Mouse (Mus musculus): ENCODE measurements at regions not wholly inside any gene's neighbourhood (a gene's known extent, or its start where the extent isn't known, plus 50 kb on each side); places are given as distances from the start of the nearest gene placed in this dataset.

DNA sequence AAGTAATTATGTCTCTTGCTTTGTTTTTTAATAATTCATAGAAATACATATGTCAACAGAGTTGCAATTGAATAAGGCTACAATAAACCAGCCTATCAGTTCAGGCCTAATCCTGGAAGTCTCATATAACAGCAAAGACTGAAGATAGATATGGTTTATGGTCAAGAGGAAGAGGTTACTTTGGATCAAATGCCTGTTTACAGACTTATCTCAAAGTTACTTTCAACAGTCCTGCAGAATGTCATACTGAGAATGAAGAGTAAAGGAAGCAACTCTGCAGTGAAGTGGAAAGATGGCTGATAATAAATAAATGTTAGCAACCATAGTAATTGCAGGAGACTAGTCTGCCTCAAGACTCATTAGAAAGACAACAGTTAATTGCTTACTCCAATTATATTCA is 684.8 kb upstream of the Vstm2a start:
- Histone ChIP-seq H3K27ac (replicated peaks) (no peak overlapping the region), H3K36me3 (no peaks in the 10 kb centered on the region), H3K9me3 (no peaks in the 10 kb centered on the region), H3K27me3 (no peaks in the 10 kb centered on the region), H3K9ac (replicated peaks) (no peak overlapping the region), H3K4me3 (no peak overlapping the region), H3K4me1 (no peaks in the 10 kb centered on the region), H3K4me2 (replicated peaks) (no peak overlapping the region)
- no peak for ATAC-seq (replicated peaks)

DNA sequence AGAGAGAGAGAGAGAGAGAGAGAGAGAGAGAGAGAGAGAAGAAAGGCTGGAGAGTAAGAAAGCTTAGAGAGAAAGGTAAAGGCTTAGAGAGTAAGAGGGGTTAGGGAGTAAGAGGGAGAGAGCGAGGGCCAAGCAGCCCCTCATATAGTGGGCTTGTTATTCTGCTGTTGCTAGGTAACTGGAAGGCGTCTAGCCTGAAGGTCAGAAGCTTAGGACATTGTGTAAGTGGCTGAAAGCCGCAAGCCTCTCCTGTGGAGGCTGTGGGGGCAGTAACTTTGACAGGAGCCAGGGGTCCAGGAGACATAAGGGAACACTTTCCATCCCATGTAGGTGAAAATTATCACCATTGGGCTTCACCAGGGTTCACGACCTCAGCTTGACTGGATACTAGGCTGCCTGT is 637.6 kb upstream of the Vstm2a start:
- ATAC-seq (replicated peaks): no peak
- Histone ChIP-seq H3K4me3 (no peak overlapping the region), H3K36me3 (no peaks in the 10 kb centered on the region), H3K9ac (replicated peaks) (no peak overlapping the region), H3K27ac (replicated peaks) (no peak overlapping the region), H3K27me3 (no peaks in the 10 kb centered on the region), H3K4me2 (replicated peaks) (no peak overlapping the region), H3K4me1 (no peaks in the 10 kb centered on the region), H3K9me3 (no peaks in the 10 kb centered on the region)
- 53% methylated on average over 4 of the region's 4 CpGs for WGBS

GRCm38 (mm10) chr11:15649025-15649680 is 608.4 kb upstream of the Vstm2a start:
- Histone ChIP-seq H3K4me1 (peaks cover 9% of the 10 kb centered on the region; the same call in 1 of the 2 replicates), H3K27ac (replicated peaks) (no peak overlapping the region), H3K9ac (replicated peaks) (no peak overlapping the region), H3K4me2 (replicated peaks) (no peak overlapping the region), H3K9me3 (no peaks in the 10 kb centered on the region), H3K36me3 (no peaks in the 10 kb centered on the region), H3K27me3 (no peaks in the 10 kb centered on the region), H3K4me3 (no peak overlapping the region)
- ATAC-seq (replicated peaks): peak; percentile 71

- WGBS: 65% methylated on average over 1 of the region's 1 CpGs
- Histone ChIP-seq H3K4me1 (no peaks in the 10 kb centered on the region), H3K36me3 (no peaks in the 10 kb centered on the region), H3K9me3 (no peaks in the 10 kb centered on the region), H3K27me3 (no peaks in the 10 kb centered on the region), H3K4me3 (no peak overlapping the region), H3K4me2 (replicated peaks) (no peak overlapping the region), H3K27ac (replicated peaks) (no peak overlapping the region), H3K9ac (replicated peaks) (no peak overlapping the region)
- ATAC-seq (replicated peaks): no peak
These were observed 568.5 kb upstream of the Vstm2a start for GRCm38 (mm10) chr11:15689073-15689472.

DNA sequence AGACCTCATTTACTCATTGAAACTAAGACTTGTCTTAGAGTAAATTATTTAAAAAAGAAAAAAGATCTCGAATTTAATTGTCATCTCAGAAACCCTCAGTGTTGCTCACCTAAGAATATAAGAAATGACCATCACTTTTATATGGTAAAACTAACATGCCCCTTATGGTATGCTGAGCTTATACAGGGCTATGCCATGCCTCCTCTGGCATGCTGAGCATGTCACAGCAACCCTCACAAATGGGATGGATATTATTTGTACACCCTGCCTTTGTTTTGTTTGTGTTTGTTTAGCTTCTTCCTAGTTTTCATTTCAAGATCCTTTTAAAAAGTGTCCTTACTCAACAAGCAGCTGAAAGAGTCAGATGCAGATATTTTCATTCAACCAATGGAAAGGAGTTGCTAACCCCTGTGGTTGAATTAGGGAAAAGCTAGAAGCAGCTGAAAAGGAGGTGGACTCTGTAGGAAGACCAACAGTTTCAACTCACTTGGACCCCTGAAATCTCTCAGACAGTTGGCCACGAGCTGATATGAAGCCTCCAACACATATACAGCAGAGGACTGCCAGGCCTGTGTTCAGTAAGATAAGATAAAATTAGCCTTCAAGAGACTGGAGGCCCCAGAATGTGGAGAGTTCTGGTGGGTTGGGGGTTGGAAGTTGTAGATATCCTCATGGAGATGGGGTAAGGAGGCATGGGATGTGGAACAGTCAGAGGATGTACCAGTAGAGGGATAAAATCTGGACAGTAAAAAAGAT is 559.3 kb upstream of the Vstm2a start:
- 75% methylated on average over 2 of the region's 2 CpGs for WGBS
- Histone ChIP-seq H3K9me3 (no peaks in the 10 kb centered on the region), H3K9ac (replicated peaks) (no peak overlapping the region), H3K4me2 (replicated peaks) (no peak overlapping the region), H3K4me3 (no peak overlapping the region), H3K27me3 (no peaks in the 10 kb centered on the region), H3K4me1 (no peaks in the 10 kb centered on the region), H3K36me3 (no peaks in the 10 kb centered on the region), H3K27ac (replicated peaks) (no peak overlapping the region)
- no peak for ATAC-seq (replicated peaks)

- no peak for ATAC-seq (replicated peaks)
- Histone ChIP-seq H3K27ac (replicated peaks) (no peak overlapping the region), H3K4me3 (no peak overlapping the region), H3K4me2 (replicated peaks) (no peak overlapping the region), H3K4me1 (no peaks in the 10 kb centered on the region), H3K9ac (replicated peaks) (no peak overlapping the region), H3K9me3 (no peaks in the 10 kb centered on the region), H3K27me3 (no peaks in the 10 kb centered on the region), H3K36me3 (no peaks in the 10 kb centered on the region)
These were observed 541.5 kb upstream of the Vstm2a start for GRCm38 (mm10) chr11:15715987-15716386.

DNA sequence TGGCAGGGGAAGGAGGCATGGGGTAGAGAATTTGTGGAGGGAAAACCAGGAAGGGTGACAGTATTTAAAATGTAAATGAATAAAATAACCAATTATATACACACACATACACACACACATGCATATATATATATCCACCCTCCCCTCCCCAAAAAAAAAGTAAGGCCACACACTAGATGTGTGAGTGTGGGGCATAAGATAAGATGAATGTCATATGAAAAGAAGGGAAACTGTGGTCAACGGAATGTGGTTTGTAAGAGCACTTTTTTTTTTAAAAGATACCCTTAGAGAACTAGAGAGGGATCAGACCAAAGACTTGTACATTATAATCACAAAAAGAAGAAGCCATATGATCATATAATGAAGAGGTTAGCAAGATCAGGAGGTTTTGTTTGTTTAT is 540.0 kb upstream of the Vstm2a start:
- H3K4me1 ChIP-seq: no peaks in the 10 kb centered on the region
- 83% methylated on average over 1 of the region's 1 CpGs for WGBS
- no peak overlapping the region for H3K4me2 ChIP-seq (replicated peaks)
- no peaks in the 10 kb centered on the region for H3K36me3 ChIP-seq
- H3K9me3 ChIP-seq: no peaks in the 10 kb centered on the region
- H3K9ac ChIP-seq (replicated peaks): no peak overlapping the region
- H3K27me3 ChIP-seq: no peaks in the 10 kb centered on the region
- no peak overlapping the region for H3K27ac ChIP-seq (replicated peaks)
- no peak for ATAC-seq (replicated peaks)
- no peak overlapping the region for H3K4me3 ChIP-seq

DNA sequence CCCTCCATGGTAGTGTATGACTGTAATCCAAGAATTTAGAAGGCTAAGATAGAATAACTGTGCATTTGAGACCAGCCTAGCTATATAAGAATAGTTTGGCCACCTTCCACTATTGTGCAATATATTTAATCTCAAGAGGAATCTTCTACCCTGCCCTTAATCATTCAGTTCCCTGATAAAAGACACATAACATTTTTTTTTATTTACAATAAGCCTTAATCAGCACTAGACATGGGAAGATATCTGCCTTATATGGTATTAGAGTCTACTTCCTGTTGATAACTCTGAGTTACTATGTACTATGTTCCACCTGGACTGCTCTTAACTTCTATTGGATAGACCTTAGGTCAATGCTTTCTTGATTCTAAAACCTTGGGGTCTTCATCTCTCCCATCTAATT is 519.9 kb upstream of the Vstm2a start:
- Histone ChIP-seq H3K9me3 (no peaks in the 10 kb centered on the region), H3K4me3 (no peak overlapping the region), H3K9ac (replicated peaks) (no peak overlapping the region), H3K27me3 (no peaks in the 10 kb centered on the region), H3K36me3 (no peaks in the 10 kb centered on the region), H3K27ac (replicated peaks) (no peak overlapping the region), H3K4me2 (replicated peaks) (no peak overlapping the region), H3K4me1 (no peaks in the 10 kb centered on the region)
- no peak for ATAC-seq (replicated peaks)

- Histone ChIP-seq H3K36me3 (no peaks in the 10 kb centered on the region), H3K4me1 (no peaks in the 10 kb centered on the region), H3K27me3 (no peaks in the 10 kb centered on the region), H3K9ac (replicated peaks) (no peak overlapping the region), H3K4me3 (no peak overlapping the region), H3K9me3 (no peaks in the 10 kb centered on the region), H3K4me2 (replicated peaks) (no peak overlapping the region), H3K27ac (replicated peaks) (no peak overlapping the region)
- no peak for ATAC-seq (replicated peaks)
- WGBS: 60% methylated on average over 1 of the region's 1 CpGs
These were observed 501.5 kb upstream of the Vstm2a start for GRCm38 (mm10) chr11:15756006-15756405.

GRCm38 (mm10) chr11:15769651-15770617 is 487.6 kb upstream of the Vstm2a start:
- no peak overlapping the region for H3K27ac ChIP-seq (replicated peaks)
- ATAC-seq (replicated peaks): no peak
- H3K27me3 ChIP-seq: no peaks in the 10 kb centered on the region
- H3K9ac ChIP-seq (replicated peaks): no peak overlapping the region
- no peaks in the 10 kb centered on the region for H3K4me1 ChIP-seq
- WGBS: 70% methylated on average over 3 of the region's 3 CpGs
- H3K36me3 ChIP-seq: no peaks in the 10 kb centered on the region
- no peak overlapping the region for H3K4me3 ChIP-seq
- no peaks in the 10 kb centered on the region for H3K9me3 ChIP-seq
- H3K4me2 ChIP-seq (replicated peaks): no peak overlapping the region
